Mouse (Mus musculus) intestine, postnatal 0 days (tissue): Measurements from ENCODE around the gene Tmem150a. TPM values are rescaled to one million over a fixed set of nuclear protein-coding genes. Genes with fewer than 3 reads are reported as not detected.

Experiments used
- ATAC-seq: fragments of 200-750 bp; cut with Nextera tagmentation; 2 replicates; pipeline ENCODE4 v1.8.0; 2017; ENCODE audit warnings: mild to moderate bottlenecking, moderate TSS enrichment, moderate library complexity
- H3K27ac ChIP-seq: fragments of 300-500 bp; sonication (generic); 2 replicates; pipeline ENCODE4 v1.5.1; 2014; ENCODE audit warnings: mild to moderate bottlenecking, low read depth, low read length, moderate library complexity
- H3K27me3 ChIP-seq: fragments of 300-500 bp; sonication (generic); replicated peaks from 2 replicates; pipeline ENCODE4 v1.6.1; 2014; ENCODE audit warnings: low read length, mixed read lengths; ENCODE audit not compliant: control insufficient read depth, insufficient read depth
- H3K36me3 ChIP-seq: fragments of 300-500 bp; sonication (generic); 2 replicates; pipeline ENCODE4 v1.6.1; 2014; ENCODE audit warnings: mild to moderate bottlenecking, moderate library complexity; ENCODE audit not compliant: control insufficient read depth, insufficient read depth
- H3K4me1 ChIP-seq: fragments of 300-500 bp; sonication (generic); replicated peaks from 2 replicates; pipeline ENCODE4 v1.6.1; 2014; ENCODE audit warnings: antibody characterized with exemption, low read length, mixed read lengths; ENCODE audit not compliant: control insufficient read depth, insufficient read depth
- H3K4me2 ChIP-seq: fragments of 300-500 bp; sonication (generic); replicated peaks from 2 replicates; pipeline ENCODE4 v1.6.1; 2014; ENCODE audit warnings: low read depth, mild to moderate bottlenecking, moderate library complexity
- H3K4me3 ChIP-seq: fragments of 300-500 bp; sonication (generic); 2 replicates; pipeline ENCODE4 v1.5.1; 2014; ENCODE audit warnings: low read depth, low read length
- H3K9ac ChIP-seq: fragments of 300-500 bp; sonication (generic); 2 replicates; pipeline ENCODE4 v1.6.1; 2014; ENCODE audit warnings: mild to moderate bottlenecking, low read depth, low read length
- H3K9me3 ChIP-seq: fragments of 300-500 bp; sonication (generic); 2 replicates; pipeline ENCODE4 v1.6.1; 2016; ENCODE audit warnings: mixed run types; ENCODE audit not compliant: control insufficient read depth
- CTCF ChIP-seq: sonication (generic); IDR thresholded peaks from 2 replicates; pipeline ENCODE4 v1.5.1; 2016; ENCODE audit warnings: low read depth, mild to moderate bottlenecking, control low read depth, antibody characterized with exemption, moderate library complexity
- WGBS: fragments of 180-500 bp; shearing (Covaris S2); extraction: QIAGEN DNeasy Blood & Tissue Kit; methylation state at CpG from one replicate; pipeline ENCODE4 v1.1.7; 2014; 5-methylcytosine and 5-hydroxymethylcytosine counted together
- polyA plus RNA-seq: library from polyadenylated mRNA; unstranded; fragments of >200 nt; fragmentation: Nextera tagmentation; extraction: Ambion mirVana; gene quantifications from 2 replicates; pipeline ENCODE4 v1.2.1, GENCODE M21; 2015

Gene Tmem150a
- polyA plus RNA-seq, 1 experiment from 2014 or later, result 12.4 TPM

DNA sequence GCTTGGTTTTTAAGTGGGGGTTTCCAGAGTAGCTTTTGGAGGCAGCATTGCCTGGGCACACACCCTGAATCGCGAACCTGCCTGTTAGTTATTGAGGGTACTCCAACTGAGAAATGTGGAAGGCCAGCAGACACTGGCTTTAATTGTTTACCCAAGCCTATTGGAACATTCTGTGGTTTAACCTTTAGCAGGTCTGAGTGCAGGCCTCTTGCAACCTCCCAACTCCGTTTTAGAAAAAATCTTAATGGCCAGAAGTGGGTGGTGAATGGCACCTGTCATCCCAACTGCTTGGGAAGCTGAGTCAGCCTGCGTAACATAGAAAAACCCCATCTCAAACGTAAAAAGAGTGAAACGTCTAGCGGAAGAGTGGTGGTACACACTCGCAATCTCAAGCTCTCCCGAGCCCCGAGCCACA, 41.6 kb downstream of the Tmem150a start:
- no peaks in the 10 kb centered on the region for H3K9me3 ChIP-seq
- no peak overlapping the region for H3K4me2 ChIP-seq
- no peaks in the 10 kb centered on the region for H3K27me3 ChIP-seq
- no peak overlapping the region for H3K27ac ChIP-seq
- H3K9ac ChIP-seq, result no peak overlapping the region
- H3K36me3 ChIP-seq, result no peaks in the 10 kb centered on the region
- WGBS, result 68% methylated on average over 10 of the region's 10 CpGs
- no peak for ATAC-seq
- no peak overlapping the region for H3K4me3 ChIP-seq
- no peaks in the 10 kb centered on the region for H3K4me1 ChIP-seq
- no peak for TF ChIP-seq CTCF

DNA sequence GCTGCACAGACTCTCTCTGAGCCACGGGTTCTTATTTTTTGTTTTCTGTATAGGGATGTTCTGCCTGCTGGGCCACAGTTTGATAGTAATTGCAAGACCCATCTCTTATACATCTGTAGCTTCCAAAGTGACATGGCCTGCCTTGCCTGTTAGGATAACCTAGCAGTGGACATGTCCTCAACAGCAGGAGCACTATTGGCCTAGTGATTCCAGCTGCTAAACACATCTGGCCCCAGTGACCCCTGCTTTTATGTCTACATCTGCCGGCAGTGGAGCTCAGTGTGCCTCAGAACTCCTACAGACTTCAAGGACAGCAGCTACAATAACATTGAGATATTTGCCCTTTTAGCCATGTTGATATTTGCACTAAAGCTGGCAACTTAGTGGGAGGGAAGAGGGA, 44.7 kb downstream of the Tmem150a start:
- ATAC-seq, result no peak
- TF ChIP-seq CTCF, result no peak
- Histone ChIP-seq H3K27me3 (no peaks in the 10 kb centered on the region), H3K4me3 (no peak overlapping the region), H3K4me2 (no peak overlapping the region), H3K36me3 (no peaks in the 10 kb centered on the region), H3K9me3 (no peaks in the 10 kb centered on the region), H3K9ac (no peak overlapping the region), H3K4me1 (no peaks in the 10 kb centered on the region), H3K27ac (no peak overlapping the region)
- 43% methylated on average over 2 of the region's 2 CpGs for WGBS

DNA sequence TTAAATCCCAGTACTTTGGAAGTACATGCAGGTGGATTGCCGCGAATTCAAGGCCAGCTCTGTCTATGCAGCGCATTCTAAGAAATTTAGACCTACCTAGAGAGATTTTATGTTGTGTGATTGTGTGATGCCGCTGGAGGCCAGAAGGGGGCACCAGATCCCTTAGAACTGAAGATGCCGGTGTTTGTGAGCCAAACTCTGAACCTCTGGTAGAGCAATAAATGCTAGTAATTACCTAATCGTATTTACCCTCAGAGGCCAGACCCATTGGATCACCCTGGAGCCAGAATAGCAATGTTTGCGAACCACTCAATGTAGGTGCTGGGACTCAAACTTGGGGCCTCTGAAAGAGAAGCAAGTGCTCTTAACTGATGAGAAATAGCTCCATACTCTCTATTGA, 46.6 kb downstream of the Tmem150a start:
- Histone ChIP-seq H3K27me3 (no peaks in the 10 kb centered on the region), H3K36me3 (no peaks in the 10 kb centered on the region), H3K27ac (no peak overlapping the region), H3K4me2 (no peak overlapping the region), H3K4me3 (no peak overlapping the region), H3K9me3 (no peaks in the 10 kb centered on the region), H3K4me1 (no peaks in the 10 kb centered on the region), H3K9ac (no peak overlapping the region)
- 22% methylated on average over 7 of the region's 7 CpGs for WGBS
- peak; percentile 87 for TF ChIP-seq CTCF
- peak; percentile 59 for ATAC-seq

DNA sequence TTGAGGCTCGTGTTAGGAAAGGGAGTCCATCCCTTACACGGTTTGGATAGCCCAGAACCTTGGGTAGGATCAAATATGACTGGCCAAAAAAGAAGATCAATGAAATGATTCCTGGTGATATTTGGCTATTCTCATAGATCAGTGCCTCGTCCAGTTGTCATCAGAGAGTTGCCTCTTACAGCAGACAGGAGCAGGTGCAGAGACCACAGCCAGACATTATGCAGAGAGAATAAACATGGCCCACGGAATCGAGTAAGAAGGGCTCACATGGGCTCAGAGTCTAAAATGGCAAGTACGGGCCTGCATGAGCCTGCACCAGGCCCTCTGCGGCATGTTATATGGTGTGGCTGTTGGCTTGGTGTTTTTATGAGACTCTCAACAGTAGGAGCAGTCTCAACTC, 50.1 kb downstream of the Tmem150a start:
- no peak for TF ChIP-seq CTCF
- H3K4me1 ChIP-seq, result no peaks in the 10 kb centered on the region
- H3K9ac ChIP-seq, result no peak overlapping the region
- H3K4me2 ChIP-seq, result no peak overlapping the region
- H3K9me3 ChIP-seq, result no peaks in the 10 kb centered on the region
- H3K36me3 ChIP-seq, result no peaks in the 10 kb centered on the region
- 84% methylated on average over 7 of the region's 7 CpGs for WGBS
- ATAC-seq, result no peak
- no peak overlapping the region for H3K4me3 ChIP-seq
- H3K27me3 ChIP-seq, result no peaks in the 10 kb centered on the region
- H3K27ac ChIP-seq, result no peak overlapping the region

DNA sequence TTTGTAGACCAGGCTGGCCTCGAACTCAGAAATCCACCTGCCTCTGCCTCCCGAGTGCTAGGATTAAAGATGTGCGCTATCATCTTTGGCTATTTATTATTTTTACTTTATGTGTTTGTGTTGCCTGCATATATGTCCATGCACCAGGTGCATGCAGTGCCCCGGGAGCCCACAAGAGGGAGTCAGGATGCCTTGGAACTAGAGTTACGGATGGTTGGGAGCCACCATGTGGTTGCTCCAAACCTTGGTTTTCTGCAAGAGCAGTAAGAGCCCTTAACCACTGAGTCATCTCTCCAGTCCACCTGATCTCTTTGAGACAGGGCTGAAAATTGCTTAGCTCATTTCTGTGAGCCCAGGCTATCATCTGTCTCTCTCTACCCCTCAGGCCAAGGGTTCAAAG, 51.9 kb downstream of the Tmem150a start:
- H3K4me2 ChIP-seq, result no peak overlapping the region
- ATAC-seq, result peak; percentile 80
- H3K27me3 ChIP-seq, result no peaks in the 10 kb centered on the region
- no peak overlapping the region for H3K4me3 ChIP-seq
- no peak overlapping the region for H3K27ac ChIP-seq
- no peaks in the 10 kb centered on the region for H3K36me3 ChIP-seq
- H3K4me1 ChIP-seq, result no peaks in the 10 kb centered on the region
- no peaks in the 10 kb centered on the region for H3K9me3 ChIP-seq
- no peak overlapping the region for H3K9ac ChIP-seq
- peak; percentile 99 for TF ChIP-seq CTCF
- 4% methylated on average over 5 of the region's 5 CpGs for WGBS

Other genes with a start within 250 kb of the Tmem150a start
- gene Atoh8, start 119.9 kb upstream of the Tmem150a start, polyA plus RNA-seq, result 3.7 and 4.5 TPM in 2 replicates
- 0.09 and 0.35 TPM in 2 replicates for gene Sftpb, start 50.8 kb upstream of the Tmem150a start, polyA plus RNA-seq
- gene Usp39, start 10.3 kb upstream of the Tmem150a start, polyA plus RNA-seq, result 16.0 and 17.1 TPM in 2 replicates
- 16.0 and 20.0 TPM in 2 replicates for gene 0610030E20Rik, start 8.1 kb upstream of the Tmem150a start, polyA plus RNA-seq
- 122 and 132 TPM in 2 replicates for gene Rnf181, start 11.5 kb downstream of the Tmem150a start, polyA plus RNA-seq
- 14.9 and 16.6 TPM in 2 replicates for gene Vamp5, start 25.0 kb downstream of the Tmem150a start, polyA plus RNA-seq
- 450 and 453 TPM in 2 replicates for gene Vamp8, start 35.3 kb downstream of the Tmem150a start, polyA plus RNA-seq
- gene Ggcx, start 58.9 kb downstream of the Tmem150a start, polyA plus RNA-seq, result 6.2 and 6.8 TPM in 2 replicates
- gene Mat2a, start 84.1 kb downstream of the Tmem150a start, polyA plus RNA-seq, result 120 and 128 TPM in 2 replicates
- 0.12 and 0.16 TPM in 2 replicates for gene Sh2d6, start 166.3 kb downstream of the Tmem150a start, polyA plus RNA-seq
- gene Capg, start 188.9 kb downstream of the Tmem150a start, polyA plus RNA-seq, result 25.2 and 28.5 TPM in 2 replicates
- 11.1 and 11.7 TPM in 2 replicates for gene Elmod3, start 243.0 kb downstream of the Tmem150a start, polyA plus RNA-seq
- gene Retsat, start 243.0 kb downstream of the Tmem150a start, polyA plus RNA-seq, result 24.6 and 26.4 TPM in 2 replicates